8 mouse cellular contexts compared by ENCODE assay signal in genomic region chr10:37357304-37358060, GRCm38 (mm10).
DNase-seq lines count a peak whose midpoint lies in the region; ATAC-seq lines count a peak whose summit lies in the region.

No protein-coding gene starts in this region.

- H3K4me1 ChIP-seq in forebrain, embryonic 11.5 days (replicated peaks; ENCODE audit: control insufficient read depth, insufficient read depth, low read length), result peaks cover 2% of the 10 kb centered on the region; the same call in 1 of the 2 replicates
- no peaks in the 10 kb centered on the region for H3K4me1 ChIP-seq in neural tube, embryonic 14.5 days (ENCODE audit: control insufficient read depth, insufficient read depth, low read length)

- no peaks in the 10 kb centered on the region for H3K36me3 ChIP-seq in forebrain, embryonic 11.5 days (ENCODE audit: control insufficient read depth, insufficient read depth, low read length)
- H3K36me3 ChIP-seq in neural tube, embryonic 14.5 days (ENCODE audit: control insufficient read depth, insufficient read depth, low read length), result no peaks in the 10 kb centered on the region

- no peak overlapping the region for H3K4me3 ChIP-seq in forebrain, embryonic 11.5 days (ENCODE audit: low read depth, low read length)
- H3K4me3 ChIP-seq in neural tube, embryonic 14.5 days (ENCODE audit: low read depth, low read length), result no peak overlapping the region

- H3K9ac ChIP-seq in forebrain, embryonic 11.5 days (ENCODE audit: low read length), result no peak overlapping the region
- no peak overlapping the region for H3K9ac ChIP-seq in neural tube, embryonic 14.5 days (replicated peaks; ENCODE audit: low read depth, low read length)

- DNase-seq in cerebellum, adult 8-10 months, result no peak
- peak; percentile 51 for DNase-seq in Muller cell, postnatal 12 days (ENCODE audit: inconsistent ontology term)
- DNase-seq in forebrain, embryonic 11.5 days (ENCODE audit: low spot score), result no peak
- DNase-seq in layer of hippocampus, adult 9-11 months, result peak; percentile 76
- DNase-seq in thymus, postnatal 4 days, result no peak
- DNase-seq in ovary, postnatal 10 days (ENCODE audit: low spot score), result no peak

- no peak overlapping the region for H3K4me2 ChIP-seq in forebrain, embryonic 11.5 days (ENCODE audit: low read depth, low read length, severe bottlenecking)
- H3K4me2 ChIP-seq in neural tube, embryonic 14.5 days (ENCODE audit: low read depth, low read length), result no peak overlapping the region

- ATAC-seq in cerebellum, adult (ENCODE audit: insufficient number of reproducible peaks, low FRiP score, low TSS enrichment), result peak; percentile 77
- peak; percentile 67; the same call in 1 of the 2 replicates for ATAC-seq in forebrain, embryonic 11.5 days (replicated peaks; ENCODE audit: low FRiP score)
- peak; percentile 72; the same call in 1 of the 2 replicates for ATAC-seq in neural tube, embryonic 14.5 days (ENCODE audit: low read depth)

- 67% methylated on average over 6 of the region's 6 CpGs for WGBS in forebrain, embryonic 11.5 days
- 71% methylated on average over 6 of the region's 6 CpGs for WGBS in neural tube, embryonic 14.5 days

- no peak overlapping the region for H3K27ac ChIP-seq in forebrain, embryonic 11.5 days (ENCODE audit: low read depth, low read length)
- no peak overlapping the region for H3K27ac ChIP-seq in neural tube, embryonic 14.5 days (ENCODE audit: low read depth, low read length)

- no peaks in the 10 kb centered on the region for H3K27me3 ChIP-seq in forebrain, embryonic 11.5 days (ENCODE audit: control insufficient read depth, insufficient read depth, low read length)
- no peaks in the 10 kb centered on the region for H3K27me3 ChIP-seq in neural tube, embryonic 14.5 days (ENCODE audit: control insufficient read depth, insufficient read depth, low read length)

- H3K9me3 ChIP-seq in forebrain, embryonic 11.5 days (ENCODE audit: control insufficient read depth, low read length), result no peaks in the 10 kb centered on the region
- no peaks in the 10 kb centered on the region for H3K9me3 ChIP-seq in neural tube, embryonic 14.5 days (ENCODE audit: control insufficient read depth, low read length)

Comparison
In these comparisons a context has a peak if more than half of its experiments do, and no peak if none do; other contexts are left out.
1. DNase-seq: peak in Muller cell, postnatal 12 days (single experiment) and layer of hippocampus, adult 9-11 months (single experiment); none in cerebellum, adult 8-10 months (single experiment), forebrain, embryonic 11.5 days (single experiment), thymus, postnatal 4 days (single experiment) and ovary, postnatal 10 days (single experiment).
2. Peak in every context shown above with its lines, with median percentiles within 50 percentile points of each other: ATAC-seq.